Mouse (Mus musculus) lung, postnatal 36 days (tissue): Measurements from ENCODE around the gene Msrb3.
A peak's percentile ranks its signal among the peaks of the same experiment; 100 is the strongest.

Source experiments
- DNase-seq: peaks from one replicate; pipeline ENCODE4 v3.0.0; 2022; ENCODE audit warnings: mixed read lengths

Gene Msrb3

DNA sequence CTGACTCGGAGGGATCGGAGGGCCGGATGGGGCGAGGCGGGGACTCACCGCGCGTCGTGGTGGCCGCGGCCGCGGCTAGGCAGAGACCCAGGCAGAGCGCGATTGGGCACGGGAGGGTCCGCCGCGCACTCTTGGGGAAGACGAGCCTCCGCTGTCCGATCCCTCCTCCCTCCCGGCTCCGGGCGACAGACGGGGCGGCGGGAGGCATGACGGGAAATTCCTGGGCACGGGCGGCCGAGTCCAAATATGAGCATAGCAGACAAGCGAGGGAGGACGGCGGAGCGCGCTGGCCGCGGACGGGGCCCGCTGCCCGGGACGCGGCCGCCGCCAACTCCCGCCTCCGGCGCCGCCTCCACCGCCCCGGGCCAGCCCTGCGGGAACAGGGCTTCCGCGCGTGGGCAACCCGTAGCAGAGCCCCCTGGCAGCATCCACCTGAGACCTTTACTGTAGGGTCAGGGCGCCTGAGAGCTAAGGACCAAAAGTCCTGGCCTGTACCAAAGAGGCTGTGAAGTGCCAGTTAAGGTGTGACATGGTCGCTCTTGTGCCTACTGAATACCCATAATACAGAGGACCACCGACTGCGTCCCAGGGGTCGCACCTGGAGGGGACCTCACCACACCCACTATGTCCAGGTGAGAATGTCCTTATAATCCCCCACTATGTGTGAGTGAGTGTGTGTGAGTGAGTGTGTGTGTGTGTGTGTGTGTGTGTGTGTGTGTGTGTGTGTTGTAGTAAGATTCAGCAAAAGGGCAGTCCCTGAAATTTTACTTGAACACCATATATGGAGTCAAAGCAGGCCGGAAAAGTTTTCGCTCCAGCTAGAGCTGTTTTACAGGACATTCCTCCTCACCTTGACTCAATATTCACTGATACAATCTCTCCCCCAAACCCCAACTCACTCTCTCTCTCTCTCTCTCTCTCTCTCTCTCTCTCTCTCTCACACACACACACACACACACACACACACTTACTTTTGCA is at the start of gene Msrb3:
TSS of gene Msrb3 (minus strand) at position 317 of the 978 bp plus-strand sequence.
- DNase-seq = peak; percentile 92

DNA sequence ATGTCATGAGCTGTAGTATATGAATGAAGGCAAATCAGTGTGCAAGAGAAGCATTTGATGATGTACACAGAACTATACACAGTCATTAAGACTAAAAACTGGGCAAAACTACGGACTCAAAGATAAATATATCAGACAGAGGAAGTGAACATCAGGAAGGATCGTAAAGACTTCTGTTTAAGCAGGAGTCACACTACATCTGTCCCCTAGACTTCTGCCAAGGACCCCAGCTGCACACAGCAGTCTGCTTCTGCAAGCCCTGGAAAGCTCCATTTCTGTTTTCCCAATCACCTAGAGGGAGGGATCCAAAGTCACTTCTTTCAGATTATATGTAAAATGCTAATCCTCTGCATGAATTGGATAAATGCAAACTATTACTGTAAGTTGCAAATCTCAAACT is 49.6 kb upstream of the Msrb3 start:
- DNase-seq = no peak

- DNase-seq = no peak
Measured at GRCm38 (mm10) chr10:120947842-120948241, 48.9 kb upstream of the Msrb3 start.

DNA sequence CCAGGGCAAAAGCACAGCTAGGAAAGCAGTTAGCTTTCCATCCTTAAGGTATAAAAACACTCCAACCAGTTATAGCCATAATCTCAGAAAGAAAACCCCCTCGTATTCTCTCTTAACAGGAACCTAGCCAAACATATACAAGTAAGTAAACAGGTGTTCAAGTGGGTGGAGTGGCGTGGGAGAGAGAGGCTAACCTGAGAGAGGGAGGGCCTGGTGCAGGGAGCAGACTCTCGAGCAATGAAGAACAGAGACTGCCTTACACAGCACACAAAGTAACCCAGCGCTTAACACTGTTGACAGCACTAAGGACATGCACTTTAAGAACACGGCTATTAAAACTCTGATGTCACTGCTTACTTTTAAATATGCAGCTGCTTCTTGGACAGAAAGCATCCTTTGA is 47.9 kb upstream of the Msrb3 start:
- DNase-seq = peak; percentile 26

DNA sequence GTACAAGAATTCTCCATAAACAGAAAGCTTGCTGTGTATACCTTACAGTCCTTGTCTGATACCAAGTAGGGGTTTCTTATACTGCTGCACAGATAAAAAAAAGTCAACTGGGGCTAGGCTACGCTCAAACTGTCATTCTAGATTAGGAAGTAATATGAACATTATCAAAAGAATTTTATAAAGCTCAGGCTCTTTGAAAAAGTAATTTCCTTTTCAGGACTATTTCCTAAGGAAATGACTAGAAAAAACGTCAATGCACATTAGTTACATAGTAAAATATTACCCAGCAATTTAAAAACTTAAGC is 40.0 kb upstream of the Msrb3 start:
- no peak for DNase-seq

GRCm38 (mm10) chr10:120938077-120938903 is 39.4 kb upstream of the Msrb3 start:
- peak; percentile 81 for DNase-seq

DNA sequence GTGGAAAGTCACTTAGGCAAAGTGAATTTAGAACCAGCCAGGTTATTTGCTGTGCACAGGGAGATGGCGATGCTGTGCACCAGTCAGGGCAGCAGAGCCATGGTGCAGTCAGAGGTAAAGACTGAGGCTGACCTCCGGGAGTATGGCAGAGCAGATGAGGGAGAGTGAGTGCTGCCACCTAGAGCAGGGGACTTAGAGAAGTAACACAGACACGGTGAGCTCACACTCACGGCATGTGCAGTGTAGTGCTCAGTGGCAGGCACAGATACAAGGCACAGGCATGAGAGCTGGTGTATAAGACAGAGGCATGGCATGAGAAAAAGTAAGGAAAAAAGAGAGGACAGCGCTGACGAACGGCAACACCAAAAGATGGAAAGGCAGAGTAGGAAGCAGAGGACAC is 30.6 kb upstream of the Msrb3 start:
- DNase-seq = no peak

DNA sequence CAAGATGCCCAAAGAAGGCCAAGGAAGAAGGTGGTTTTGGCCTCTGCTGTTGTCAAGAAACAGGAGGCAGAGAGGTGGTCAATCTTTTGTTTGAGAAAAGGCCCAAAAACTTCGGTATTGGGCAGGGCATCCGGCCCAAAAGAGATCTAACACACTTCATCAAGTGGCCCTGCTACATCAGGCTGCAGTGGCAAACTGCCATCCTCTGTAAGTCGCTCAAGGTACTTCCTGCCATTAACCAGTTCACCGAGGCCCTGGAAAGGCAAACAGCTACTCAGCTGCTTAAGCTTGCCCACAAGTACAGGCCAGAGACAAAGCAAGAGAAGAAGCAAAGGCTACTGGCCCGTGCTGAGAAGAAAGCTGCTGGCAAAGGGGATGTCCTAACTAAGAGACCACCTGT is 29.3 kb upstream of the Msrb3 start:
- DNase-seq = peak; percentile 44

GRCm38 (mm10) chr10:120926156-120926555 is 27.3 kb upstream of the Msrb3 start:
- DNase-seq = no peak

DNA sequence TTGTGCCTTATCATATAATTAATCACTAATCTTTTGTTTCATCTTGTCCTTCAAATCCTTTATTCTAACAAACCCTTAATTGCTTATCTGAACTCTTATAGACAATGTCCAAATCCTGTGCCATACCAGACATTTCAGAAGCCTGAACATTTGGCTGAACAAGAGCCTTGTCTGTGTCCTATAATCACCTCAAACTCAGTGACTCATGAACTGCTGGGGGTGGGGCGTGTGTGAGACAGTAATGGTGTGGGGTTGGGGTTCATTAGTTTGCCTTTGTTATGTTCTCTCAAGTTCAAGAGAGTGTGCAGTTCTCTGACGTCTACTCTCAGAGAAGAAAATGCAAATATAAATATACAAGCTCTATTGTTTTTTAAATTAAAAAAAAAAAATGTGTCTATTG is 22.6 kb upstream of the Msrb3 start:
- DNase-seq = no peak

- no peak for DNase-seq
Measured at GRCm38 (mm10) chr10:120920604-120921003, 21.7 kb upstream of the Msrb3 start.

DNA sequence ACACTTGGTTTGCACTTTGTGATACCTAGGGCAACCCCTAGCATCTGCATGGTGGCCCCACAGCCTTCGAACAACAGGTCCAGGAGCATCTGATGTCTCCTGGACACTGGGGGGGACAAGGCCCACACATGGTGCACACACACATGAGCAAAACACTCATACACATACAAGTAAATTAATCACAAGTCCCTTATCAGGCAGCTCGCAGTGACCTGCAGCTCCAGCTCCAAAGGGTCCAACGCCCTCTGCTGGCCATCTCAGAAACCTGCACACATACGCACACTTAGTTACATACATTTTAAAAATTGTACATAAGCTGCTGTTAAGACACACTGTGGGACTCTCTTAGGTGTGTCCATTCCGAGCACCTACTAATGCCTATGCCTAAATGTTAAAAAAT is 17.3 kb upstream of the Msrb3 start:
- no peak for DNase-seq

GRCm38 (mm10) chr10:120914948-120915631 is 16.2 kb upstream of the Msrb3 start:
- peak; percentile 88 for DNase-seq

DNA sequence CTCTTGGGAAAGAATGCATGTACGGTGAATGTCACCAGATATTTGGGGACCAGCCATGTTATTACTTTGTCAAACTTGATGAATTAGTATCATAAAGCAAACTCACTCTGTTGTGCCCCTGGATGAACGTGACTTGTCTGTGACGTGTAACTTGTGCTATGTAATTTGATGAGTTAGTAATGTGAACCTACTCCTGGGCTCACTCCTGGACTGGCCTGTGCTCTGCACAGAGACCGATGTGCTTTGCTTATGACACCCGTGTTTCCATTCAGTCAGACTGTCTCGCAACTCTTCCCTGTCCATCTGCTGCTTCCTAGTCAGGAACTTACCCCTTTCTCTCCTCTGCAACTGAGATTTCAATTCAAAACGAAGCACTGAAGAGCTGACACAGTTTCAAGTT is 15.4 kb upstream of the Msrb3 start:
- DNase-seq = no peak

DNA sequence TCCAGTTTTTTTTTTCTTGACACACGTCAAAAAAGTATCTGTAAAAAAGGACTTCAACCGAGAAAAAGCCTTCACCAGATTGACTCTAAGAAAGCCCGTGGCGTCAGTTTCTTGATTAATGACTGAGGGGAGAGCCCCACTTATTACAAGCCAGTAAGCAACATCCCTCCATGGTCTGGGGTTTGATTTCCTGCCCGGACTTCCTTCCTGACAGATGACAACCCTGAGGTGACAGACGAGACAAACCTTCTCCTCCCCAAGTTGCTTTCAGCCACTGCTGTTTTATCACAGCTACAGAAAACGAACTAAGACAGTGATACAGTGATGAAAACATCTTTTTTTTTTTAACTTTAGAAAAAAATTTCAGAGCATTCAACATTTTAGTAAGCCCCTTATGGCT is 14.9 kb upstream of the Msrb3 start:
- DNase-seq = no peak

GRCm38 (mm10) chr10:120911971-120912370 is 13.1 kb upstream of the Msrb3 start:
- DNase-seq = peak; percentile 37

- DNase-seq = no peak
Measured at GRCm38 (mm10) chr10:120908776-120909574, 10.1 kb upstream of the Msrb3 start.

GRCm38 (mm10) chr10:120904676-120905075 is 5.8 kb upstream of the Msrb3 start:
- DNase-seq = no peak

GRCm38 (mm10) chr10:120903843-120904468 is 5.1 kb upstream of the Msrb3 start:
- no peak for DNase-seq

DNA sequence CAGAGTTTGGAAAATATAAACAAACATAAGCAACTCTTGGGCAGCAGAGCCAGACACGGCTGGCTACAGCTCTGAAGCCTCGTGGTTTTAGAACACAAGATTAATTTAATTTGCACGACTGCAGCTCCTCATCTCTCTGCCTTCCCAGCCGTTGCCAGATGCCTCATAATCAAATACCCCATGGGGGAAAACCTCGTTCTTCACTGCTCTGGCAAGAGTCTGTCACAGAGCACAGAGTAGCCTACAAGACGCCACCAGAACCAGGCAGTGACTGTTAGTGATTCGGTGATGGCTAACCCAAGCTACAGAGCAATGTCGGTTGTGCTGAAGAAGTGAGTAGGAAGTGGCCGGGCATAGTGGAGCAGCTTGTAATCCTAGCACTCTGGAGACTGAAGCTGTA is 2.8 kb upstream of the Msrb3 start:
- DNase-seq = no peak

GRCm38 (mm10) chr10:120900096-120900495 is 1.2 kb upstream of the Msrb3 start:
- peak; percentile 35 for DNase-seq

DNA sequence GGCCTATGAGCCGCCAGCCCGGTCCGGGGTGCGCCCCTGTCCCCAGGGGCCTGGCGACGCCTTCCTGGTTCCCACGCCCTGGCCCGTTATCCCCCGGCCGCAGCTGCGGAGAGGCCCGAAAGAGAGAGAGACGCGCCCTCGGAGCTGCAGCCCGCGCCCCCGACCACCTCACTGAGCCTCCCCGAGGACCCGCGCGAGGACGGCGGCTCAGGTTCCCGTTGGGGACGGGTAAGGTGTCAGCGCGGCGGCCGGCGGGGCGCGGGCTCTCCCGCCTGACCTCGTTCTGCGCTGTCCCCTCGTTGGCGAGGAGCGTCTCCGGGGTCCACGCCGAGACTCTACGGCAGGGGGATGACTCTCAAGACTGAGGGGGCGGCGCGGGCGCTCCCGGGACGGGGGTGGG is 544 bp downstream of the Msrb3 start:
- no peak for DNase-seq
